16 mouse cellular contexts compared by ENCODE assay signal in the genomic region with DNA sequence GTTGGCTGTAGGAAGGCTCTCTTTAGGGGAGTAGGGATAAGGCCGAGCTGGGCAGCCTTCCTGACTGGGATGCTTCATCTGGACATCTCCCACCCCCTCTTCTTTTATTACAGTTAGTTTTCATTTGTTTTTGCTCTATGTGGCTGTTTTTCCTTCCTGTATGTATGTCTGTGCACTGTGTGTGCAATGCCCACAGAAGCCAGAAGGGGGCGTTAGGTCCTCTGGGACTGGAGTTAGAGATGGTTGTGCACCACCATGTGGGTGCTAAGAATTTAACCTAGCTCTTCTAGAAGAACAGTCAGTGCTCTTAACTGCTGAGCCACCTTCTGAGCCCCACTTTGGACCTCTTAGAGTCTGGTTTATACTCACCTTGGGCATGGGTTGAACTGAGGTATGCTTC. TPM values are rescaled to one million over a fixed set of nuclear protein-coding genes. Genes with fewer than 3 reads are reported as not detected.
DNase-seq lines count a peak whose midpoint lies in the region; TF ChIP-seq lines count a peak whose summit lies in the region.
"Had no signal": no experiment of that assay in that cellular context is flagged by ENCODE, and none has a peak within 500 bp of the region (broad histone marks: within the 10 kb centered on the region; RNA-seq: fewer than 3 reads in every experiment).

No protein-coding gene starts in this region.

- no peak for DNase-seq in gastrocnemius, adult 2 months
- no peak for DNase-seq in gastrocnemius, adult 8-10 months (ENCODE audit: low spot score in 2 of 2)
- no peak for DNase-seq in left cerebral cortex, adult 2 months (ENCODE audit: extremely low spot score in 1 of 2, low spot score in 2 of 2)
- DNase-seq in left cerebral cortex, postnatal 25 days (ENCODE audit: low spot score in 2 of 2) = no peak
- peak; percentile 20 to 26 for DNase-seq in B cell, adult 2 months
- DNase-seq in brain, embryonic 14.5 days (ENCODE audit: low read depth) = no peak
- no peak for DNase-seq in embryo, embryonic 9.5 days (ENCODE audit: extremely low spot score)
- no peak for DNase-seq in left cerebral cortex, adult 11 months (ENCODE audit: low spot score)
- DNase-seq: cerebellum, postnatal 14 days; kidney, postnatal 10 days; lung, postnatal 14 days; right cerebral cortex, postnatal 14 days; thymus, postnatal 4 days had no signal

- H3K4me3 ChIP-seq in gastrocnemius, adult 2 months = no peak overlapping the region
- no peak overlapping the region for H3K4me3 ChIP-seq in left cerebral cortex, adult 2 months
- H3K4me3 ChIP-seq: embryonic facial prominence, embryonic 10.5 days; limb, embryonic 15.5 days; neural tube, embryonic 12.5 days had no signal

- intact Hi-C loops in gastrocnemius, adult 2 months (cut with DNase I) = no loop called here
- intact Hi-C loops in left cerebral cortex, adult 2 months (cut with DNase I) = no loop called here
- intact Hi-C loops in left cerebral cortex, postnatal 25 days (cut with DNase I) = no loop called here

- TF ChIP-seq CTCF in gastrocnemius, adult 2 months (IDR thresholded peaks at IDR 0.05) = peak; percentile 41
- peak; percentile 40 for TF ChIP-seq CTCF in left cerebral cortex, adult 2 months (IDR thresholded peaks at IDR 0.05)
- TF ChIP-seq CTCF in brain, embryonic 14.5 days (IDR thresholded peaks at IDR 0.05; ENCODE audit: borderline replicate concordance, extremely low read depth, insufficient read depth, insufficient read length) = peak; percentile 15; the same call in 1 of the 2 replicates

- no peak for TF ChIP-seq POLR2A in brain, embryonic 14.5 days (IDR thresholded peaks at IDR 0.05; ENCODE audit: borderline replicate concordance, extremely low read depth, insufficient read depth, insufficient read length, poor library complexity, severe bottlenecking)

- peak overlapping the region; percentile 76 for H3K27ac ChIP-seq in gastrocnemius, adult 2 months
- peak overlapping the region; percentile 22; the same call in 1 of the 2 replicates for H3K27ac ChIP-seq in left cerebral cortex, adult 2 months
- H3K27ac ChIP-seq: limb, embryonic 15.5 days; neural tube, embryonic 12.5 days had no signal

RNA-seq across cellular contexts. Expression of a gene that starts 53.0 kb away (rescaled TPM):
- 10 to 100 TPM in 1 of 2 experiments, 1 to 10 TPM in 1; 8.9 to 15.9 TPM for total RNA-seq in gastrocnemius, adult 2 months (2021)
- 1 to 10 TPM; 8.2 to 9.4 (median 9.1) TPM for total RNA-seq in gastrocnemius, adult 8-10 months (2022)
- 10 to 100 TPM; 11.8 to 13.2 TPM for total RNA-seq in left cerebral cortex, adult 2 months (2021)
- 10 to 100 TPM; 12.0 to 14.4 TPM for total RNA-seq in left cerebral cortex, postnatal 25 days (2021)
- polyA plus RNA-seq in brain, embryonic 14.5 days (2012; rRNA removed) = 8.1 and 8.8 TPM in 2 replicates

Comparison
In these comparisons a context has a peak if more than half of its experiments do, and no peak if none do; other contexts are left out.
1. DNase-seq: peak in B cell, adult 2 months (2 of 2); none in gastrocnemius, adult 2 months (single experiment), gastrocnemius, adult 8-10 months (0 of 2), left cerebral cortex, adult 2 months (0 of 2), left cerebral cortex, postnatal 25 days (0 of 2), brain, embryonic 14.5 days (single experiment), embryo, embryonic 9.5 days (single experiment) and left cerebral cortex, adult 11 months (single experiment).
2. Peak in every context shown above with its lines, with median percentiles within 50 percentile points of each other: CTCF ChIP-seq.